Mouse (Mus musculus): Measurements from ENCODE around the gene Ulk4. TPM values are rescaled to one million over a fixed set of nuclear protein-coding genes. Genes with fewer than 3 reads are reported as not detected.

Gene Ulk4
- polyA plus RNA-seq, 1 experiment from 2014 or later, result 23.2 TPM

GRCm38 (mm10) chr9:121075246-121075645 is 201.8 kb downstream of the Ulk4 start:
- TF ChIP-seq EP300 (IDR thresholded peaks at IDR 0.05; ENCODE audit: low read depth) (no peak), CTCF (IDR thresholded peaks at IDR 0.05; ENCODE audit: low read depth) (no peak)
- DNase-seq, result no peak
- H3K4me2 ChIP-seq (ENCODE audit: low read depth, low read length), result no peak overlapping the region
- no peaks in the 10 kb centered on the region for H3K36me3 ChIP-seq (replicated peaks; ENCODE audit: insufficient read depth, low read length)
- H3K9me3 ChIP-seq (ENCODE audit: low read length), result no peaks in the 10 kb centered on the region
- H3K27me3 ChIP-seq (ENCODE audit: insufficient read depth, low read length), result no peaks in the 10 kb centered on the region
- H3K4me1 ChIP-seq (ENCODE audit: insufficient read depth), result no peaks in the 10 kb centered on the region
- H3K27ac ChIP-seq (ENCODE audit: low read depth), result no peak overlapping the region
- no peak for ATAC-seq
- 74% methylated on average over 4 of the region's 4 CpGs for WGBS (ENCODE audit: insufficient replicate concordance)
- no peak overlapping the region for H3K9ac ChIP-seq (replicated peaks)
- no peak overlapping the region for H3K4me3 ChIP-seq (ENCODE audit: low read depth, low read length)

GRCm38 (mm10) chr9:121074726-121075125 is 202.3 kb downstream of the Ulk4 start:
- 83% methylated on average over 3 of the region's 3 CpGs for WGBS (ENCODE audit: insufficient replicate concordance)
- DNase-seq (no peak), ATAC-seq (no peak)
- Histone ChIP-seq H3K4me1 (ENCODE audit: insufficient read depth) (no peaks in the 10 kb centered on the region), H3K9ac (replicated peaks) (no peak overlapping the region), H3K27me3 (ENCODE audit: insufficient read depth, low read length) (no peaks in the 10 kb centered on the region), H3K9me3 (ENCODE audit: low read length) (no peaks in the 10 kb centered on the region), H3K4me2 (ENCODE audit: low read depth, low read length) (no peak overlapping the region), H3K36me3 (replicated peaks; ENCODE audit: insufficient read depth, low read length) (no peaks in the 10 kb centered on the region), H3K27ac (ENCODE audit: low read depth) (no peak overlapping the region), H3K4me3 (ENCODE audit: low read depth, low read length) (no peak overlapping the region)
- TF ChIP-seq CTCF (IDR thresholded peaks at IDR 0.05; ENCODE audit: low read depth), result no peak
- TF ChIP-seq EP300 (IDR thresholded peaks at IDR 0.05; ENCODE audit: low read depth), result no peak

GRCm38 (mm10) chr9:121072127-121072757 is 204.8 kb downstream of the Ulk4 start:
- H3K9ac ChIP-seq (replicated peaks), result no peak overlapping the region
- TF ChIP-seq EP300 (IDR thresholded peaks at IDR 0.05; ENCODE audit: low read depth) (no peak), CTCF (IDR thresholded peaks at IDR 0.05; ENCODE audit: low read depth) (no peak)
- no peak overlapping the region for H3K4me2 ChIP-seq (ENCODE audit: low read depth, low read length)
- no peaks in the 10 kb centered on the region for H3K9me3 ChIP-seq (ENCODE audit: low read length)
- WGBS (ENCODE audit: insufficient replicate concordance), result 67% methylated on average over 8 of the region's 8 CpGs
- no peaks in the 10 kb centered on the region for H3K27me3 ChIP-seq (ENCODE audit: insufficient read depth, low read length)
- H3K4me3 ChIP-seq (ENCODE audit: low read depth, low read length), result no peak overlapping the region
- ATAC-seq, result no peak
- no peaks in the 10 kb centered on the region for H3K36me3 ChIP-seq (replicated peaks; ENCODE audit: insufficient read depth, low read length)
- no peak overlapping the region for H3K27ac ChIP-seq (ENCODE audit: low read depth)
- no peak for DNase-seq
- no peaks in the 10 kb centered on the region for H3K4me1 ChIP-seq (ENCODE audit: insufficient read depth)

GRCm38 (mm10) chr9:121071461-121072126 is 205.4 kb downstream of the Ulk4 start:
- no peak overlapping the region for H3K27ac ChIP-seq (ENCODE audit: low read depth)
- no peak for TF ChIP-seq CTCF (IDR thresholded peaks at IDR 0.05; ENCODE audit: low read depth)
- no peak for TF ChIP-seq EP300 (IDR thresholded peaks at IDR 0.05; ENCODE audit: low read depth)
- no peak for ATAC-seq
- no peaks in the 10 kb centered on the region for H3K27me3 ChIP-seq (ENCODE audit: insufficient read depth, low read length)
- WGBS (ENCODE audit: insufficient replicate concordance), result 77% methylated on average over 10 of the region's 10 CpGs
- DNase-seq, result no peak
- H3K9ac ChIP-seq (replicated peaks), result no peak overlapping the region
- H3K36me3 ChIP-seq (replicated peaks; ENCODE audit: insufficient read depth, low read length), result no peaks in the 10 kb centered on the region
- H3K4me1 ChIP-seq (ENCODE audit: insufficient read depth), result no peaks in the 10 kb centered on the region
- H3K4me3 ChIP-seq (ENCODE audit: low read depth, low read length), result no peak overlapping the region
- no peaks in the 10 kb centered on the region for H3K9me3 ChIP-seq (ENCODE audit: low read length)
- no peak overlapping the region for H3K4me2 ChIP-seq (ENCODE audit: low read depth, low read length)

GRCm38 (mm10) chr9:121071050-121071449 is 205.9 kb downstream of the Ulk4 start:
- Histone ChIP-seq H3K36me3 (replicated peaks; ENCODE audit: insufficient read depth, low read length) (no peaks in the 10 kb centered on the region), H3K9me3 (ENCODE audit: low read length) (no peaks in the 10 kb centered on the region), H3K4me1 (ENCODE audit: insufficient read depth) (no peaks in the 10 kb centered on the region), H3K27me3 (ENCODE audit: insufficient read depth, low read length) (no peaks in the 10 kb centered on the region), H3K27ac (ENCODE audit: low read depth) (no peak overlapping the region), H3K4me2 (ENCODE audit: low read depth, low read length) (no peak overlapping the region), H3K4me3 (ENCODE audit: low read depth, low read length) (no peak overlapping the region), H3K9ac (replicated peaks) (no peak overlapping the region)
- 80% methylated on average over 11 of the region's 11 CpGs for WGBS (ENCODE audit: insufficient replicate concordance)
- TF ChIP-seq EP300 (IDR thresholded peaks at IDR 0.05; ENCODE audit: low read depth) (no peak), CTCF (IDR thresholded peaks at IDR 0.05; ENCODE audit: low read depth) (no peak)
- DNase-seq (no peak), ATAC-seq (no peak)

DNA sequence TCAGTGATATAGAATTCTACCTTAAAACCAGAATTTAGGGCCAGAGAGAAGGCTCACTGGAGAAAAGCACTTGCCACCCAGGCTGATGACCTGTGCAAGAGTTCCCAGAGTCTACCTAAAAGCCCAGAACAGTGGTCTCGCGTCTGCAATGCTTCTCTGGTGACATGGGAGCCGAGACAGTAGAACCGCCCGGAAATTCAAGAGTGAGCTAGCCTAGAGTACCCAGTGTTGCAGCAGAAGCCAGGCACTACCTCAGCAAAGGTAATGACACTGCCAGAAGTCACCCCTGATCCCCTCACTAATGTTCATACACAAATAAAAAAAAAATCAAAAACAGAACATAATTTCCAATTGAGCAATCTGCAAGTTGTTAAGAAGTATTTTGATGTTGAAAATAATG is 208.9 kb downstream of the Ulk4 start:
- DNase-seq (no peak), ATAC-seq (no peak)
- Histone ChIP-seq H3K4me1 (ENCODE audit: insufficient read depth) (no peaks in the 10 kb centered on the region), H3K4me2 (ENCODE audit: low read depth, low read length) (no peak overlapping the region), H3K9me3 (ENCODE audit: low read length) (no peaks in the 10 kb centered on the region), H3K9ac (replicated peaks) (no peak overlapping the region), H3K27ac (ENCODE audit: low read depth) (no peak overlapping the region), H3K4me3 (ENCODE audit: low read depth, low read length) (no peak overlapping the region), H3K36me3 (replicated peaks; ENCODE audit: insufficient read depth, low read length) (no peaks in the 10 kb centered on the region), H3K27me3 (ENCODE audit: insufficient read depth, low read length) (no peaks in the 10 kb centered on the region)
- TF ChIP-seq CTCF (IDR thresholded peaks at IDR 0.05; ENCODE audit: low read depth) (no peak), EP300 (IDR thresholded peaks at IDR 0.05; ENCODE audit: low read depth) (no peak)
- 89% methylated on average over 5 of the region's 5 CpGs for WGBS (ENCODE audit: insufficient replicate concordance)

All from liver, postnatal 0 days (tissue).